In the genomic region with DNA sequence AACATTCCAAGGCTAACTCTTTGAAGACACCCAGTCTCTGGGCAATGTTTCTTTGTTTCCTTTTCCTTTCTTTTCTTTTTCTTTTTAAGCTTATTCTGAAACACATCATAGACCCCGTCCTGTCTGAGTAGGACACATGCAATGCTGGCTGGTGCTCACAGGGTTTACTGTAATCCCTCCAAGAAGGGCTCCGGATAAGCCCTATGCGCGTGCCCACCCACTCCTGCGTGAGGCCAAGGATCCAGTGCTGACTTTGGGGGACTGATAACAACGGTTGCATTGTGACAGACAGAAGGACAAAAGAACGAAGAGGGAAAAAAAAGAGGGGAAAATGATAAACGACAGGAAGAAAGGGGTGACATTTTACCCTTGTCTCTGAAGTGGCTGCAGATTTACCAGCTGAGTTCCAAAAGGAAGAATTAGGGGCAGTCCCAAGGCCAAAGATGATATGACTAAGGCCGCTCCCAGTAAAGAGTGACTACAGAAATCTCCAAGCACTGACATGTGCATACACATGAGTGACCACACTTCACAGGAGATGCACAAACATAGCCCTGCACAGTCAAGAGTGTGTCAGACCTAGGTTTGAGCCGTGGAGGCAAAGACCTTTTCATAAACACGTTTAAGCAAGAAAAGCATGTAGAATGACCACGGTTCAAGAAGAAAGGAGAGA, we compare ENCODE assay signal across 16 mouse cellular contexts.
DNase-seq lines count a peak whose midpoint lies in the region; ATAC-seq and TF ChIP-seq lines count a peak whose summit lies in the region.
"Had no signal": no experiment of that assay in that cellular context is flagged by ENCODE, and none has a peak within 500 bp of the region (broad histone marks: within the 10 kb centered on the region; RNA-seq: fewer than 3 reads in every experiment).

No protein-coding gene starts in this region.

- no peak for ATAC-seq in forebrain, embryonic 16.5 days
- ATAC-seq in hindbrain, embryonic 13.5 days (ENCODE audit: low FRiP score): no peak
- no peak for ATAC-seq in hindbrain, embryonic 16.5 days
- no peak for ATAC-seq in liver, embryonic 15.5 days (ENCODE audit: insufficient read depth)
- 0 out of 2 replicates have a peak, but pooled peaks have one; percentile 40 for ATAC-seq in stomach, postnatal 0 days (ENCODE audit: low FRiP score, low TSS enrichment)
- no peak for ATAC-seq in CD4-positive, CD25-positive, alpha-beta regulatory T cell, adult 4 months
- ATAC-seq: inflammation-experienced regulatory T-cells, adult 6 months had no signal

- peaks cover 74% of the 10 kb centered on the region for H3K4me1 ChIP-seq in forebrain, embryonic 10.5 days
- H3K4me1 ChIP-seq in forebrain, embryonic 16.5 days (replicated peaks; ENCODE audit: control insufficient read depth, insufficient read depth, low read length): peaks cover 63% of the 10 kb centered on the region
- peaks cover 67% of the 10 kb centered on the region for H3K4me1 ChIP-seq in hindbrain, embryonic 13.5 days (replicated peaks)
- peaks cover 37% of the 10 kb centered on the region for H3K4me1 ChIP-seq in hindbrain, embryonic 16.5 days (ENCODE audit: control insufficient read depth, insufficient read depth, low read depth, low read length)
- peaks cover 31% of the 10 kb centered on the region for H3K4me1 ChIP-seq in liver, embryonic 15.5 days (replicated peaks)
- H3K4me1 ChIP-seq in stomach, postnatal 0 days (replicated peaks; ENCODE audit: control insufficient read depth, insufficient read depth): no peaks in the 10 kb centered on the region; the same call in none of the 2 replicates

- H3K9me3 ChIP-seq in forebrain, embryonic 10.5 days: no peaks in the 10 kb centered on the region
- no peaks in the 10 kb centered on the region for H3K9me3 ChIP-seq in forebrain, embryonic 16.5 days (ENCODE audit: control insufficient read depth, low read length)
- H3K9me3 ChIP-seq in hindbrain, embryonic 13.5 days: no peaks in the 10 kb centered on the region
- no peaks in the 10 kb centered on the region for H3K9me3 ChIP-seq in hindbrain, embryonic 16.5 days (ENCODE audit: control insufficient read depth, low read length)
- no peaks in the 10 kb centered on the region for H3K9me3 ChIP-seq in liver, embryonic 15.5 days (replicated peaks)
- no peaks in the 10 kb centered on the region for H3K9me3 ChIP-seq in stomach, postnatal 0 days (ENCODE audit: control insufficient read depth, low read length)

- WGBS in forebrain, embryonic 10.5 days: 73% methylated on average over 12 of the region's 12 CpGs
- 56% methylated on average over 12 of the region's 12 CpGs for WGBS in forebrain, embryonic 16.5 days
- WGBS in hindbrain, embryonic 13.5 days: 60% methylated on average over 12 of the region's 12 CpGs
- WGBS in hindbrain, embryonic 16.5 days: 64% methylated on average over 12 of the region's 12 CpGs
- WGBS in liver, embryonic 15.5 days (ENCODE audit: insufficient replicate concordance): 31% methylated on average over 12 of the region's 12 CpGs
- WGBS in stomach, postnatal 0 days: 48% methylated on average over 12 of the region's 12 CpGs

- no peaks in the 10 kb centered on the region for H3K27me3 ChIP-seq in forebrain, embryonic 10.5 days (ENCODE audit: poor library complexity, severe bottlenecking)
- no peaks in the 10 kb centered on the region for H3K27me3 ChIP-seq in forebrain, embryonic 16.5 days (replicated peaks; ENCODE audit: control insufficient read depth, insufficient read depth, low read length)
- no peaks in the 10 kb centered on the region for H3K27me3 ChIP-seq in hindbrain, embryonic 13.5 days
- no peaks in the 10 kb centered on the region for H3K27me3 ChIP-seq in hindbrain, embryonic 16.5 days (replicated peaks; ENCODE audit: control insufficient read depth, insufficient read depth, low read length)
- H3K27me3 ChIP-seq in liver, embryonic 15.5 days: peaks cover 31% of the 10 kb centered on the region
- no peaks in the 10 kb centered on the region for H3K27me3 ChIP-seq in stomach, postnatal 0 days (ENCODE audit: control insufficient read depth, insufficient read depth, low read length)

- H3K4me2 ChIP-seq in forebrain, embryonic 16.5 days (ENCODE audit: low read length): no peak overlapping the region
- H3K4me2 ChIP-seq in hindbrain, embryonic 13.5 days: no peak overlapping the region
- no peak overlapping the region for H3K4me2 ChIP-seq in hindbrain, embryonic 16.5 days (ENCODE audit: low read length)
- no peak overlapping the region; the same call in 1 of the 2 replicates for H3K4me2 ChIP-seq in liver, embryonic 15.5 days
- H3K4me2 ChIP-seq in stomach, postnatal 0 days (replicated peaks; ENCODE audit: low read depth): no peak overlapping the region

- no peak for TF ChIP-seq CTCF in stomach, postnatal 0 days (IDR thresholded peaks at IDR 0.05; ENCODE audit: low read depth)

- no peak overlapping the region for H3K4me3 ChIP-seq in forebrain, embryonic 10.5 days
- no peak overlapping the region for H3K4me3 ChIP-seq in forebrain, embryonic 16.5 days (replicated peaks; ENCODE audit: low read length)
- H3K4me3 ChIP-seq in hindbrain, embryonic 13.5 days: no peak overlapping the region
- no peak overlapping the region for H3K4me3 ChIP-seq in hindbrain, embryonic 16.5 days (ENCODE audit: low read length)
- H3K4me3 ChIP-seq in liver, embryonic 15.5 days (replicated peaks): no peak overlapping the region
- no peak overlapping the region for H3K4me3 ChIP-seq in stomach, postnatal 0 days (ENCODE audit: low read depth, low read length)
- H3K4me3 ChIP-seq: erythroblast, embryonic 14.5 days; myocyte had no signal

- peaks cover 11% of the 10 kb centered on the region for H3K36me3 ChIP-seq in forebrain, embryonic 10.5 days (replicated peaks)
- no peaks in the 10 kb centered on the region for H3K36me3 ChIP-seq in forebrain, embryonic 16.5 days (ENCODE audit: control insufficient read depth, insufficient read depth)
- H3K36me3 ChIP-seq in hindbrain, embryonic 13.5 days: no peaks in the 10 kb centered on the region
- no peaks in the 10 kb centered on the region for H3K36me3 ChIP-seq in hindbrain, embryonic 16.5 days (ENCODE audit: control insufficient read depth, insufficient read depth, low read length)
- no peaks in the 10 kb centered on the region for H3K36me3 ChIP-seq in liver, embryonic 15.5 days (replicated peaks)
- no peaks in the 10 kb centered on the region for H3K36me3 ChIP-seq in stomach, postnatal 0 days (ENCODE audit: control insufficient read depth, insufficient read depth, low read length)
- H3K36me3 ChIP-seq: G1E had no signal

- H3K27ac ChIP-seq in forebrain, embryonic 10.5 days: peak overlapping the region; percentile 46
- no peak overlapping the region for H3K27ac ChIP-seq in forebrain, embryonic 16.5 days (ENCODE audit: low read length)
- H3K27ac ChIP-seq in hindbrain, embryonic 13.5 days: peak overlapping the region; percentile 84
- H3K27ac ChIP-seq in hindbrain, embryonic 16.5 days (ENCODE audit: low read depth, low read length): no peak overlapping the region
- H3K27ac ChIP-seq in liver, embryonic 15.5 days (replicated peaks): 0 out of 2 replicates have a peak overlapping the region, but pooled peaks have one; percentile 34
- H3K27ac ChIP-seq in stomach, postnatal 0 days (replicated peaks): no peak overlapping the region

- DNase-seq in forebrain, embryonic 10.5 days (ENCODE audit: extremely low spot score, low spot score): no peak
- DNase-seq in stomach, postnatal 0 days (ENCODE audit: low spot score): no peak
- DNase-seq in kidney, adult 11 months: no peak
- DNase-seq: kidney, postnatal 14 days; layer of hippocampus, postnatal 36 days; retina, postnatal 1 day; thymus, adult 2 months had no signal

- no peak overlapping the region for H3K9ac ChIP-seq in forebrain, embryonic 16.5 days (replicated peaks; ENCODE audit: low read depth, low read length)
- 0 out of 2 replicates have a peak overlapping the region, but pooled peaks have one; percentile 5 for H3K9ac ChIP-seq in hindbrain, embryonic 13.5 days
- no peak overlapping the region for H3K9ac ChIP-seq in hindbrain, embryonic 16.5 days (ENCODE audit: low read depth, low read length)
- no peak overlapping the region for H3K9ac ChIP-seq in liver, embryonic 15.5 days
- H3K9ac ChIP-seq in stomach, postnatal 0 days (ENCODE audit: low read length): no peak overlapping the region

- TF ChIP-seq EP300 in stomach, postnatal 0 days (optimal IDR thresholded peaks at IDR 0.05): no peak

Comparison
In these comparisons a context has a peak if more than half of its experiments do, and no peak if none do; other contexts are left out.
1. H3K27ac ChIP-seq: peak in forebrain, embryonic 10.5 days (single experiment), hindbrain, embryonic 13.5 days (single experiment) and liver, embryonic 15.5 days (single experiment); none in forebrain, embryonic 16.5 days (single experiment), hindbrain, embryonic 16.5 days (single experiment) and stomach, postnatal 0 days (single experiment).